Mouse (Mus musculus) embryo, embryonic 11.5 days (tissue): ENCODE data around the gene Ltk.

Experiments used
- DNase-seq: peaks from one replicate; pipeline ENCODE4 v3.0.0-alpha.2; 2012; ENCODE audit warnings: low read depth, low spot score

Gene Ltk

DNA sequence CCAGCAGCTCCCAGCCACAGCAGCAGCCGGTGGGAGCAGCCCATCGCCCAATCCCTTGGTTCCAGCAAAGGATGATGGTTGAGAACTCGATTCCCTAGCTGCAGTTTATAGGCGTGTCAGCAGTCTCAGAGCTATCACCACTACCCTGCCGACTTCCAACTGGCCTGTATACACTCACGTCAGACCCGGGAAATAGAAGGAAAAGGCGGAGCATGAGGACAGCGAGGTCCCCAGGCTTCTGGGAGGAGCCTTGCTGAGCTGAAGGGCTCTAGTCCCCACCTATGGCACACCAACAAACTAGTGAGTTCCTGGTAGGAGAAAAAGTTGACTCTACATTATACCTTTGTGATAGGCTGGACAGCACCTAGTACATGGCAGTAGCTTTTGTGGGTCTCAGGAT is at the start of gene Ltk:
TSS of gene Ltk (minus strand) at position 181 of the 400 bp plus-strand sequence.
- no peak for DNase-seq

DNA sequence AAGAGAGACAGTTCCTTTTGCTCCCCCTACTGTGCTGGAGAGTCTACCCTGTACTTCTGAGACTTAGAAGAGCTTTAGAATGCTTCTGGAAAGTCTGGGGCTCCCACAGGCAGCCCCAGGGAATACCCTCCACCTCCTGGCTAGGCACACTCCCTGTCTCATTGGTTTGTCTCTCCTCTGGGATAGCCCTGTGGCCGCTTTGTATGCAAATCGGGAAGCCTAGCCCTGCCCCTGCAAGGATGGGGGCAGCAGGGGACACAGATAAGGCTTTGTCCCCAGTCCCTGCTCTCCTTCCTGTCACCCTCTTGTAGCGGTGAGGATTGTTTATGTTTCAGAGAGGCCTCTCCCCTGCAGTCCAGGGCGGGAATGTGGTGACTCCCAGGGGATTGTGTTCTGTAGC is 48.6 kb upstream of the Ltk start:
- DNase-seq = no peak

DNA sequence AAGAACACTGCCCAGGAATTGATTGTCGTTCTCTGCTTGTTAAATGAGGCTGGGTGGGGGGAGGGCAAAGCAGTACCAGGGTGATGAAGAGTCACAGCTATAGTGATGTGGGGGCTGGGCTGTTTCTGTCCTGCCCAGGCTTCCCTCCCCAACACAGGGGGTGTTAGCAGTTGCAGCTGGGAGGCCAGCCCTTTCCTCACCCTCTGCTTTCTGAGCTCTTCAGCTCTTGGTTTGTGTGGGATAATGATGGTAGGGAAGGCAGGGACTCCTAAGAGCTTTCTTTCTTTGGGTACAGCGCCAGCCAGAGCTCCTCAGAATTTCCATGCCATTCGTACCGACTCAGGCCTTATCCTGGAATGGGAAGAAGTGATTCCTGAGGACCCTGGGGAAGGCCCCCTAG is 48.2 kb upstream of the Ltk start:
- no peak for DNase-seq

DNA sequence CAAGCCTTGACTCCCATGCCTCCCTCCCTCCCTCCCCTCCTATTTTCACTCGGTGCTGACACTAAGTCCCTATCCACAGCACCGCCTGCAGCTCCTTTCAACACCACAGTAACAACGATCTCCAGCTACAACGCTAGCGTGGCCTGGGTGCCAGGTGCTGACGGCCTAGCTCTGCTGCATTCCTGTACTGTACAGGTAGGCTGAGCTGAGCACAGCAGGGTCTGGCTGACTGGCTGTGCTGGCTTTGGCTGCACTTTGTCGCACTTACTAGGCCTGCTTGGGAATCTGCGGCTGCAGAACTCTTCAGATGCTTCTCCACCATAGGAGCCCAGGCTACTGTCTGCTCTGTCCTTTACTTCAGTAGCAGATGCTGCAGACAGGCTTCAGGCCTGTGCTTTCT is 45.3 kb upstream of the Ltk start:
- DNase-seq = no peak

DNA sequence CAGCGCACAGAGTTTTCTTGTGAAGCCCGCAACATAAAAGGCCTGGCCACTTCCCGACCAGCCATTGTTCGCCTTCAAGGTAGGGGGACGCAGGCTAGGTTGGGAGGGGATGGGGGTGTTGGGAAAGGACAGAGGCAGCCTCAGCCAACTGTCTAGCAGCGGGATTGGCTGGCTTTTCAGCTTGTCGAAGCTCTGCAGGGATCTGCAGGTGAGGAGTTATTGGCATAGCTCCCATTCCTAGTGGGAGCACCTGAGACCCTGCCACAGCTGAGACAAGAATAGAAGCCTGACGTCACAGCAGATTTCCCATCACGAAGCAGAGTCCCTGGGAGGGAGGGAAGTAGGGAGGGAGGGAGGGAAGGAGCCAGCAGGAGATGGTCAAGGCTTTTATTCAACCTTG is 44.5 kb upstream of the Ltk start:
- DNase-seq = no peak

DNA sequence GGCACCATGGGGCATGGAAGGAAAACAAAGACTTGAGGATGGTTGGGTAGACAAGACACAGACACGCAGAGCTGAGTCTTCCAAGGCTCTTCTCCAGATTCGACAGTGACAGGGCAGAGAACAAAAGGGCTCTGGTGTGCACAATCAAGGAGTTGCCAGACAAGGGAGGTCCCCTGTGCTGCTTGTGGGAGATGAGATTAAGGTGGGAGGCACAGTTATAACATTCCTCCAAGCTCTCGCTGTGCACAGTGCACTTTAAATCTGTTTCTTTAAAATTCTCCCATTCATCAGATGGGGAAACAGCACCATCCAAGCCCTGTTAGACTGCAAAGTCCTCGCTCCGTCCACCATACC is 44.0 kb upstream of the Ltk start:
- DNase-seq = no peak

DNA sequence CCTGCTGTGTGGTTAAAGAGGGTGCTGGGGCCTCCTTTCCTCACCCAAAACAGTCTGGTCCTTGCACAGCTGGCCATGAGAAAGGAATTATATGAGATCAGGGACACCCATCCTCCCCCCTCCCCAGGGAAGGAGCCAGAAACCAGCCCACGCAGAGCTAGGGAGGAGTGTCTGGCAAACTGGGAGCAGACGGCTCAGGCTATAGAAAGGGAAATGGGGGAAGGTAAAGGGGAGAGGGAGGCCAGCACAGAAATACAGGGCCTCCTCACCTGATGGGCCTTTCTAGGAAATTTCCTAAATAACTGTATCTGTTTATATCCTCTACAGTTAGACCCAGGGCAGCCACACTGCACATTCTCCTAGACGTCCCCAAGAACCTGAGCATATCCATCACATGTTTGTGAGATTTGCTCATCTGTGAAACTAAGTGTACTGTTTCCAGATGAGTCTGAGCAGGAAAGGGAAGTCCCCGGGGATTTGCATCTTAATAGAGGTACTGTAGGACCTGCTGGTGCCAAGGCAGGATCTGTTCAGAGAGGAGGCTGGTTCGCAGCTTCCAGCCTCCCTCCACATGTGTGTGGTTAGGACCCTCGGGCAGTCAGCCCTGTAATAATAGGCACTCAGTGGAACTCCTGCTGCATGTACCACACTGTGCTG is 43.5 kb upstream of the Ltk start:
- DNase-seq = no peak

DNA sequence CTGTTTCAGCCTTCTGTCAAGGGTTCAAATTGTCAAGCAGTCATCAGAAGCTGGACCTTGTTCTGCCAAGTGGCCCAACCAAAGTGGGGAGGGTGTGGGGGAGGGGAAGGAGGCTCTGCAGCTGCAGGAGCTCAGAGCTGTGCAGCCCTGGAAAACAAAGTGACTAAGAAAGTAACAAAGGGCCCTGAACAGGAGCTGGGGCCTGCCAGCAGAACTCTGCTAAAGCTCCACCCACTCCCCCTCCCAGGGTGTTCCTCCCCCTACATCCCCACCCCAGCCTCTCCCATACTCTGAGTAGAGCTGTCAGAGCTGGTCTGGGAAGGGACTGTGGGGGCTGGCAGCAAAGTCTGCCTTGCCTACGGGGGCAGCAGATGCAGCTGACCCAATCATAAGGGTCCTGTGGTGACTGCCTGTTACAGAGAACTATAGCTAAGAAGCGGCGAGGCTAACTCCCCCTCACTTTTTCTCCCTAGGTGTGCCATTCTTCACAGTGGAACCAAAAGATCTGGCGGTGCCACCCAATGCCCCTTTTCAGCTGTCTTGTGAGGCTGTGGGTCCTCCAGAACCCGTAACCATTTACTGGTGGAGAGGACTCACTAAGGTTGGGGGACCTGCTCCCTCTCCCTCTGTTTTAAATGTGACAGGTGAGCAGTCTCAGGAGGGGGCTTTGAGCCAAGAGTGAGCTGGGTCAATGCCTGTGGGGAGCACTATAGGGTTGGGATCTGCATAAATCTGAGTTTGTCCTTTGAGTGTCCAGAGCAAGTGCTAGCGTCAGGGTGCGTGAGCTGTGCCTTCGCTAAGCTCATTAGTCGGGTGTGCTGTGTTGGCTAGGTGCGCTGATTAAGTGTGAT is 42.8 kb upstream of the Ltk start:
- no peak for DNase-seq

DNA sequence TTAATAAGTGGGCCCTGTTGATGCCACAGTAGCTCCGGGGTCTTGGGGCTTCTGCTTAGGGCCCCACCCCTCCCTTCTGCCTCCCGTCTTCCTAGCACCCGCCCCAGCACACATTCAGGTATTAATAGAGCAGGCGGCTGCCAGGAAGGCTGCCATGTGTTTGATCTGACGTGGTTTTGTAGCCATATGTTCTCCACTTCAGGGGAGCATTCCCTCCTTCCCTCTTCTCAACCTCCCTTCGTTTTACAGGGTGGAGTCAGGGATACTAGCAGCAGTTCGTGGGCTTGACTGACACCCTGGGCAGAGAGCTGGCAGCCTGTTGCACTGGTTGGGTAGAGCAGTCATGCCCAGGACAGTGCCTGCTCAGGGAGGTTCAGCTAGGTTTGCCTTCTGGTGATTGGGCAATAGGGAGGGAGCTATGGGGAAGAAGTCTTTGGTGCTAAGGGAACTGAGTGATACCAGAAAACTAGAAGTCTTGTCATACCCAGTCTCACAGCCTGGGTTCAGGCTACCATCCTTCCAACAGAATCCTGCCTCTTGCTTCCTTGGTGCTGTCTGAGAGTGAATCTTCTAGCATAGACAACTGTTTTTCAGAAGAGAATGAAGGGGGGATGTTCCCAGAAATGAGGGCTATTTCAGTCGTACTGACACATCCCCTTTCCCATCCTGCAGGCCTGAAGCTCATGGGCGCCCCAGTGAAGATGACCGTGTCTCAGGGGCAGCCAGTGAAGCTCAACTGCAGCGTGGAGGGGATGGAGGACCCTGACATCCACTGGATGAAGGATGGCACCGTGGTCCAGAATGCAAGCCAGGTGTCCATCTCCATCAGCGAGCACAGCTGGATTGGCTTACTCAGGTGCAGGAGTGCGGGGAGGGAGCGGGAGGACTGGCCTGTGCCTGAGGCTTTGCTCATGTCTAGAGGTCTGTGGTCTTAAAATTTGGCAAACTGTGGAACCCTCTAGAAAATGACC is 40.9 kb upstream of the Ltk start:
- no peak for DNase-seq

DNA sequence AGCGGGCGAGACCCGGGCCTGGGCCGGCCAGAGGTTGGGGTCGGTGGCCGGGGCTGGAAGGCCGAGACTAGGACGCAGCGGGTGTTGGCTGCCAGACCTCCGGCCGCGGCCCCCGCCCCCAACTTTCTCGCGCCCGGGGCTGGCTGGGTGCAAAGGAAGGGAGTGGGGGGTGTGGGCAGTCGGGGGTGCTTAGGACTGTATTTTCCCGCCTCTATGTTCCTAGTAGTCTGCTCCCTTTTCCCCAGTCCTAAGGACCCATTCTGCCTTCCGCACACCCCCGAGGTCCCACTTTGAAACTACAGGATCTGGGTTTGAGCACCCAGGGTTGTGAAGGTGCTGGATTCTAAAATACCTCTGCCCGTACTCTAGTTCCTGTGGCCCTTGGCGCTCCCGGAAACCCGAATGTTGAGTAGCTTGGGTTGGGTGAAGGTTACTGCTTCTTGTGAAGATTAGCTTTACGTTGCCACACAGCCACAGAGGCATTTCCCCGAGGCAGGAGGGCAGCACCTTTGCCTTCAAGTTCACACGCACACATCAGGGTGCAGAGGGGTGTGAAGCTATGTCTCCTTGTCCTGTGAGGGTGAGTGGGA is 39.8 kb upstream of the Ltk start:
- DNase-seq = no peak

DNA sequence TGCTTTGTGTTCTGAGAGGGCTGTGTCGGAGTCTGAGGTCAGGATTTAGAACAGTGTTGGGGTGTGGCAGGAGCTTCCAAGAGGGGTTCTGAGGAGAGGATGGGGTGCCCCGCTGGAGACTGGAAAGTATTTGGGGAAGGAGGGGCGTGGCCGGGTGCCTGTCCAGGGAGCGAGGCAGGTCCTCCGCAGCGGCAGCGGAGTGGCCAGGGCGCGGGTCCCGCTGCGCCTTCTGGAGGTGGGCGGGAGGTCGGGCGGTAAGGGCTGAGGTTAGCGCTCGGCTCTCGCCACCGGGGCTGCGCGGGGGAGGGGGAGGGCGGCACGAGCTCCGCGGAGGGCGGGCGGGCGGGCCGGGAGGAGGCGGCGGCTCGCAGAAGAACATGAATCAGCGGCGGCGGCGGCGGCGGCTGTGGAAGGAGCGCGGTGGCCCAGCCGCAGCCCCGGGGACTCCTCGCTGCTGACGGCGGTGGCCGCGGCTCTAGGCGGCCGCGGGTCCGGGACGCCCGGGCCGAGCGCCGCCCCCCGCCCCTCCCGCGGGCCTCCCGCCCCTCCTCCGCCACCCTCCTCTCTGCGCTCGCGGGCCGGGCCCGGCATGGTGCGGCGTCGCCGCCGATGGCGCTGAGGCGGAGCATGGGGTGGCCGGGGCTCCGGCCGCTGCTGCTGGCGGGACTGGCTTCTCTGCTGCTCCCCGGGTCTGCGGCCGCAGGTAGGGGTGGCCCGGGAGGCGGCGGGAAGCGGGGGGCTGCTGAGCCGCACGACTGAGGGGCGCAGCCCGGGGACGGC is 39.1 kb upstream of the Ltk start:
- no peak for DNase-seq

DNA sequence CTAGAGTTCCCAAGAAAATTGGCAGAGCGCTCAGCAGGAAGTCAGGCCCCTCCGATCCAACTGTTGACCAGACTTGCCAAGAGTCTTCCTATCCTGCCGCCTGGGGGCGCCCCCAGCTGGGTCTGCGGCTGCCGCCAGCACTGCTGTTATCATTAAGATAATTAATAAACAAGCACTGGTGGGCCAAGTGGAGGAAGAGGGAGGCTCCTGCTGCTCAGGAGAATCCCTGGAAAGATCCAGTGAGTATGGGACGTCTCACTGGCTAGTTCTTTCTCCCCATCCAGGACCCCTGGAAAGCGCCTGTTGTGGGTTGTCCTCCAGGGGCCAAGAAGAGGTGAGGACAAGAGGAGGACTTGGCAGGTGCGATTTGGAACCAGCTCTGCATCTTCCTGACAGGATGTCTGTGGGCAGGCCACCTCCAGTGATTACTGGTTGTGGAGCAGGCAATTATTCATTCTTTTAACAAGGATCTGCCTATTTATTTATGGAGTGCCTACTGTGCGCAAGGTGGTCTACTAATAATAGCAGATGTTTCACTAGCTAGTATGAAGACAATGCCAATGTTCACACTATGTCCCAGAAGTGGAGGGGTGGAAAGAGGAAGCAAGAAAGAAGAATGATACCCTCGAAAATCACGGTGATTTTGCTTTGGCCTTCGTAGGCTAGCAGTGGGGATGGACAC is 38.2 kb upstream of the Ltk start:
- DNase-seq = no peak

DNA sequence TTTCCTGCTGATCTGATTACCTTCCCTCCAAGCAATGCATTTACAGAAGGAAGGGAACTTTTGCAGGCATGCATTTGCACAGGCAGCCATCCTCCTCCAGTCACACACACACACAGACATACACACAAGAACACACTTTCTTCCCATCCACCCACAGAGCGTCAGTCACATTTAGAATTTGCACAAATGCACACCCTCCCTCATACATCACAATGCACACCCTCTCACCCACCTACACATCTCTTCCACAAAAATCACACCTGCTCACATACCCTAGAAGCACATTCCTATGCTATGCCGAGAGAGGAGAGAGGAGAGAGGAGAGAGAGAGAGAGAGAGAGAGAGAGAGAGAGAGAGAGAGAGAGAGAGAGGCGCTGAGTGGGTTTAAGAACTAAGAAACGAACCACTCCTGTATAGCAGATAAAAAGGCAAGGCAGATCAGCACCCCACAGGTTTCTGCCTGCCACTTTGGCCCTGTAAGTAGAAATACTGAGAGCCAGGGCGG is 37.1 kb upstream of the Ltk start, which contains the start of gene Tyro3:
TSS of gene Tyro3 (plus strand) at position 455 of the 505 bp plus-strand sequence.
- DNase-seq = no peak

DNA sequence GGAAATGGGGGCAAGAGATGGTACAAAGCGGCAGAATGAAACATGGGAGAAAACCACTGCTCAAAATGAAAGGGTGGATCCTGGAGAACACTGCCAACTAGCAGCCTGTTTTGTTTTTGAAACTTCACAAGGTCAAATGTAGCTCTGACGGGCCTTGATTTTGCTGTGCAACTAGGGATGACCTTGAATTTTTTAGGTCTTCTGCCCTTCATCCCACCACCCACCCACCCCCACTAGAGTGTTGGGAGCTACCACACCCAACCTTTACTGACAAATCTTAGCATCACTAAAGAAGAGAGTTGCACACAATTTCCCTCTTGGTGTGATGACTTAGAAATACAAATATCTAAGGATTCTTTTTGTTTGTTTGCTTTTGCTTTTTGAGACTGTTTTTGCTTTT is 29.8 kb upstream of the Ltk start:
- no peak for DNase-seq

DNA sequence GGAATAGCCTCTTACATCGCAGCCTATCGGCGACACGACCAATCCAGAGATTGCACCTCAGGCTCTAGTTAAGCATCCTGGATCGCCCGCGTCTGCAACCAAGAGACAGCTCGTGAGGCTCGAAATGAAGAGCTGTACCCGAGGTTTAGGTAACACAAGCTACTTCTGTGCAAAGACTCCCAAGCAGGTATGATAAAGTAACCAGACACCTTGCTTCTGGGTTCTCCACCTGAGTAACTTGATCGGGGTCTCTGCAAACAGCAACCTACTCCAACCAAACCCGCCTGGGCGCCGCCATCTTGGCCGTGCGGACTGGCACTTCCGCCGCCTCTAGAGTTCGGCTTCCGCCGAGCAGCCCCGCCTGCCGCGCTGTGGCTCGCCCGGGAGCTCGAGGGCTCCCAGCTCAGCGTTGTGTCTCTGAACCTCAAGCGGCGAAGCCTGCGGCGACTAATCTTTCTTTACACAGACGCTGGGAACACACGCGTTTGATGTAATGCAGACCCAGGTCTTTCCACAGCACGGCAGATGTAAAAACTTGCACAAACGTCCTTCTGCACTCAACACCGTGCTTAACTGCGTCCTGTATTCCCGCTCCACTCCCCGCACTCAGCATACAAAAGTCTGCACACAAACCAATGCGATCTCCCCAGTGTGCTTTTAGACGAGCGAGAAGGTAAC is 27.1 kb upstream of the Ltk start, which contains the start of gene Rpap1:
TSS of gene Rpap1 (minus strand) at position 332 of the 678 bp plus-strand sequence.
- DNase-seq = peak; percentile 65

DNA sequence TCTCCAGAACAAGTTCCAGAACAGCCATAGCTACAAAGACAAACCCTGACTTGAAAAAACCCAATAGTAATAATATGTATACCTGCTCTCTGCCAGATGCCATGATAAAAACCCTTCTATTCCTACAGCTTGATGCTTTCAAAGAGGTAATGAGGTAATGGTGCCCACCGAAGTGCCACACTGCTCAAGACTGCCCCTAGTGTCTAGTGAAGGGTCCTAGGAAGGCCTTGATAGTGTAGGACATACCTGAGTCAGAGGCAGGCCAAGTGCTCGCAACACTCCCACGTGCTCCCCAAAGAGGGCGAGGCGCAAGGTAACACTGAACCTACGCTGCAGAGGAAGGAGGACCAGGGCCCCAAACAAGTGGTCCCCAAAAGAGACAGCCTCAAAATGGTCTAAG is 7.0 kb upstream of the Ltk start:
- no peak for DNase-seq

DNA sequence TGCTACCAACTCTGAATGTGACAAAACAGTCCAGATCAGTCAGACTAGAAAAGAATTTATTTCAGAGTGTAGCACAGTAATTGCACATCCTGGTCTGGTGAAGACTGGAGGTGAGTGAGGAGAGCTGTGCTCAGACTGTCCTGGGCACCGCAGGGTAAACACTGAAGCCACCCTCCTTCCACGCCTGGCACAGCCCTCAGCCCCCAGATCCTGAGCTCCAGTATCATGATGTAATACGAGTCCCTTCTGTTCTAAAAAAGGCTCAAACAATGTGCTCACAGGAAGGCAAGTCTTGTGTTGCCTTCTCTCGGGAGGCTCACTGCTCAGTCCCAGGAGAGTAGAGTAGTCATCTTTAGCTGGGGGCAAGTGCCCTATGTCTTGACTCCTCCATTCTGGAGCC is 3.7 kb upstream of the Ltk start:
- DNase-seq = no peak

DNA sequence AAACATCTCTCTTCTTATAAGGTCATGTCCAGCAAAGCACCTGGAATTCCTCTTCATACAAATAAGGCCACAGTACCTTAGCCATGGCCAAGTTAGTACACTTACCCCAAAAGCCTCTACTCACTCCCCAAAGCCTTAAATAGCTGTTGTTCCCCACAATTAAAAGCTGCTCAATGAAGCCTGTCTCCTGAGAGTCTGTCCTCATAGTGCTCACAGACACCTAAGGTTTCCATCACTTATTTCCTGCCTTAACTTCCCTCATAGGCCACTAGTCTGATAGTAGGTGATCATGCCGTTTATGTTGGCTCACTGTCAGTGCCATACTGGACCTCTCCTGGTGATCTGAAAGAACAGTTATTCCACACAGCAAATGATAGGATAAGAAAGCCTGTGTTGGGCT is 2.0 kb upstream of the Ltk start:
- DNase-seq = no peak
